ENCODE assay signal across 8 mouse cellular contexts in the genomic region with DNA sequence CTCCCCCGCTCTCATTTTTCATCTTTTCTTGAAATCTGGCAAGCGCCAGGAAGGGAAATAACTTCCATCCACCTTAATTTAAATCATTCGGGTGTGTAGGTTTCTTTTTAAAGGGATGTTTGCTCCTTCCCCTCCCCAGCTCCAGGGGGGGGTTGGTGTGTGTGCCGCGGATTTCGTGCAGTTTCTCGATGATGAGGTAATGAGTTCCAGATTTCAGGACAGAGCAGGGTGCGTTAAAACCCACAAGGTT. TPM values are rescaled to one million over a fixed set of nuclear protein-coding genes. Genes with fewer than 3 reads are reported as not detected.
A peak's percentile ranks its signal among the peaks of the same experiment; 100 is the strongest.
DNase-seq lines count a peak whose midpoint lies in the region; ATAC-seq and TF ChIP-seq lines count a peak whose summit lies in the region.

No protein-coding gene starts in this region.

- peak overlapping the region; percentile 97 for H3K27ac ChIP-seq in left cerebral cortex, adult 2 months
- H3K27ac ChIP-seq in hindbrain, embryonic 13.5 days, result peak overlapping the region; percentile 94
- H3K27ac ChIP-seq in midbrain, embryonic 15.5 days, result peak overlapping the region; percentile 88

- DNase-seq in left cerebral cortex, adult 2 months (ENCODE audit: extremely low spot score in 1 of 2, low spot score in 2 of 2), result no peak
- no peak for DNase-seq in left cerebral cortex, adult 9 months (ENCODE audit: low spot score in 2 of 2)
- DNase-seq in c-Kit-positive CD71-positive TER-119-negative erythroid progenitor cells, embryonic 14.5 days (ENCODE audit: low read depth), result peak; percentile 38
- DNase-seq in adrenal gland, adult 18-20 months (ENCODE audit: low spot score in 2 of 2), result no peak
- DNase-seq in gastrocnemius, postnatal 14 days, result no peak
- DNase-seq in left cerebral cortex, postnatal 36 days (ENCODE audit: low spot score in 2 of 2), result no peak

- H3K9ac ChIP-seq in hindbrain, embryonic 13.5 days, result peak overlapping the region; percentile 87
- H3K9ac ChIP-seq in midbrain, embryonic 15.5 days, result peak overlapping the region; percentile 77

- peak overlapping the region; percentile 93 for H3K4me3 ChIP-seq in left cerebral cortex, adult 2 months
- H3K4me3 ChIP-seq in hindbrain, embryonic 13.5 days, result peak overlapping the region; percentile 64
- peak overlapping the region; percentile 74 for H3K4me3 ChIP-seq in midbrain, embryonic 15.5 days

- intact Hi-C loops in left cerebral cortex, adult 2 months (cut with DNase I), result loop anchor here (1.0 to 10.0 kb wide), 4 partner anchors 17 to 380 kb away; no protein-coding TSS in a partner anchor
- intact Hi-C loops in gastrocnemius, postnatal 14 days (cut with DNase I; ENCODE audit: low total_unique reads), result loop anchor here (5.0 kb wide), 1 partner anchor 503 kb away; no protein-coding TSS in a partner anchor
- intact Hi-C loops in left cerebral cortex, postnatal 36 days (cut with DNase I), result loop anchor here (5.0 kb wide), 5 partner anchors 53 to 503 kb away; no protein-coding TSS in a partner anchor

- no peak; the same call in 1 of the 2 replicates for ATAC-seq in hindbrain, embryonic 13.5 days (ENCODE audit: low FRiP score)
- ATAC-seq in midbrain, embryonic 15.5 days (replicated peaks), result no peak

- H3K4me1 ChIP-seq in hindbrain, embryonic 13.5 days (replicated peaks), result peaks cover 47% of the 10 kb centered on the region
- peaks cover 38% of the 10 kb centered on the region for H3K4me1 ChIP-seq in midbrain, embryonic 15.5 days

- under 1% methylated on average over 8 of the region's 8 CpGs for WGBS in hindbrain, embryonic 13.5 days
- WGBS in midbrain, embryonic 15.5 days, result 0% methylated on average over 8 of the region's 8 CpGs

- H3K27me3 ChIP-seq in hindbrain, embryonic 13.5 days, result peaks cover 37% of the 10 kb centered on the region
- peaks cover 16% of the 10 kb centered on the region for H3K27me3 ChIP-seq in midbrain, embryonic 15.5 days (replicated peaks)

- H3K4me2 ChIP-seq in hindbrain, embryonic 13.5 days, result peak overlapping the region; percentile 94
- H3K4me2 ChIP-seq in midbrain, embryonic 15.5 days, result peak overlapping the region; percentile 97

- H3K36me3 ChIP-seq in hindbrain, embryonic 13.5 days, result no peaks in the 10 kb centered on the region
- no peaks in the 10 kb centered on the region for H3K36me3 ChIP-seq in midbrain, embryonic 15.5 days (replicated peaks)

- H3K9me3 ChIP-seq in hindbrain, embryonic 13.5 days, result no peaks in the 10 kb centered on the region
- H3K9me3 ChIP-seq in midbrain, embryonic 15.5 days, result no peaks in the 10 kb centered on the region

- no peak for TF ChIP-seq CTCF in left cerebral cortex, adult 2 months (IDR thresholded peaks at IDR 0.05)

RNA-seq across cellular contexts. Expression of gene Zfp36l1, which starts 2.0 kb away (rescaled TPM):
- total RNA-seq in left cerebral cortex, adult 2 months (2021), result 10 to 100 TPM; 32.7 to 39.2 TPM
- 44.6 and 53.1 TPM in 2 replicates for polyA plus RNA-seq in hindbrain, embryonic 13.5 days (2015; fragmentation: Nextera tagmentation; extraction: Ambion mirVana)
- 37.1 and 41.4 TPM in 2 replicates for polyA plus RNA-seq in midbrain, embryonic 15.5 days (2015; fragmentation: Nextera tagmentation; extraction: Ambion mirVana)
- 100 to 1,000 TPM; 172 to 225 TPM for total RNA-seq in adrenal gland, adult 18-20 months (2021)
- 10 to 100 TPM; 42.4 to 53.9 TPM for total RNA-seq in gastrocnemius, postnatal 14 days (2021)
- total RNA-seq in left cerebral cortex, postnatal 36 days (2021), result 10 to 100 TPM; 37.3 to 40.0 TPM
